Mouse (Mus musculus) left cerebral cortex, postnatal 10 days (tissue): Measurements from ENCODE around the gene Letm1. TPM values are rescaled to one million over a fixed set of nuclear protein-coding genes. Genes with fewer than 3 reads are reported as not detected.

Experiments
- DNase-seq, 2 experiments: peaks; one replicate each; pipeline ENCODE4 v3.0.0; 2021 to 2022; ENCODE audit warnings: low spot score in 2 of 2, mixed read lengths in 1 of 2; ENCODE audit errors: extremely low spot score in 1 of 2
- intact Hi-C: fragments of 180-260 bp; cut with DNase I; formaldehyde crosslinking; loops from one replicate; pipeline ENCODE4 v1.15.1; 2025
- total RNA-seq, 2 experiments: library from RNA; stranded (reverse); gene quantifications; 2 replicates each; pipeline ENCODE4 v1.2.3; 2021

Letm1 gene
- total RNA-seq, 2 experiments from 2014 or later = 99.6 to 113 TPM

- intact Hi-C loops = no loop called here
- DNase-seq = no peak
These were observed 88.2 kb downstream of the Letm1 start for GRCm38 (mm10) chr5:33694461-33694847.

- DNase-seq = peak in 1 of 2 experiments; percentile 48
- intact Hi-C loops = no loop called here
These were observed 90.2 kb downstream of the Letm1 start for GRCm38 (mm10) chr5:33692393-33692792.

DNA sequence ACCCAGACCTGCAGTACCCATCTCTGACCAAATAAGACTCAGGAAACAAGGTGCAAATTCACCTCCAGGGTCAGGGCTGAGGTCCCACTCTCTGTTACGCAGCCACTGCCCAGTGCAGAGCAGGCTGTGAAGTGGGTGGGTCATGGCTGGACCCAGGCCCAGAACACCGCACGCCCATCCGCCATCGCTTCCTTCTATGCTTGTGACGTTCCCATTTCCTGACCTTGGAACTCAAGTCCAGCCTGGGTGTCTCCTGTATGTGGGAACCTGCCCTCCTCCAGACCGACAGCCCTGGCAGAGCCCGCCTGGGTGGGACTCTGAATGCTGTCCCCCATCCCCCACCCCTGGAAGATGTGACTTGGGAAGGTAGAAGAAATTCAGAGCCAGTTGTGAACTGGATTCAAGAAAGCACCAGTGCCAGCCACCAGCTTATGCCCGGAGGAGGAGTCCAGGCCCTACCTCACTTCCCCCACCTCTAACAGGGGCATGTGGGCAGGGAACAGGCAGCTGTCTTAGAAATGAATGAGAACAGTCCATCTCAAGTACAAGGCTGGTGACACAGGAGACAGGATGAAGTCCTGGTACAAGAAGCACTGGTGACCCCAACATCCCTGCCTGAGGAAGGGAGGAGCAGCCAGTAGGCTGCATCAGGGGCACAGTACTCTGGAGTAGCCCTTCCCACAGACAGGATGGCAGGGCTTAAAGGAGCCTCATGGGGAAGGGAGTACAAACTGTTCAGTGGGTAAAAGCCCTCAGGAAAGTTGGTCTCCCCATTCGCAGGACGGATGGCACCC is 92.6 kb downstream of the Letm1 start:
- DNase-seq = peak in 1 of 2 experiments; percentile 57
- intact Hi-C loops = loop anchor here (5.0 kb wide), 1 partner anchor 42 kb away; no protein-coding TSS in a partner anchor

Other genes starting within 250 kb of the Letm1 start
- 10 to 100 TPM; 17.3 to 19.6 TPM for gene Fam53a, start 153.2 kb downstream of the Letm1 start, total RNA-seq
- gene Gm9903, start 152.9 kb downstream of the Letm1 start, total RNA-seq = under 1 TPM; 0.51 to 0.59 TPM
- 10 to 100 TPM; 26.5 to 28.9 TPM for gene Slbp, start 130.2 kb downstream of the Letm1 start, total RNA-seq
- gene Tacc3, start 124.7 kb downstream of the Letm1 start, total RNA-seq = 10 to 100 TPM in 1 of 2 experiments, 1 to 10 TPM in 1; 9.9 to 15.0 TPM
- 10 to 100 TPM; 22.2 to 23.9 TPM for gene Tmem129, start 124.4 kb downstream of the Letm1 start, total RNA-seq
- gene Fgfr3, start 61.1 kb downstream of the Letm1 start, total RNA-seq = 100 to 1,000 TPM in 1 of 2 experiments, 10 to 100 TPM in 1; 71.3 to 109 TPM
- gene Nsd2, start 37.9 kb upstream of the Letm1 start, total RNA-seq = 100 to 1,000 TPM; 157 to 158 TPM
- 10 to 100 TPM; 17.9 to 18.2 TPM for gene Nelfa, start 153.6 kb upstream of the Letm1 start, total RNA-seq
- 100 to 1,000 TPM; 144 to 149 TPM for gene Gm1673, start 200.6 kb upstream of the Letm1 start, total RNA-seq
- 10 to 100 TPM; 76.4 to 77.9 TPM for gene Nat8l, start 213.2 kb upstream of the Letm1 start, total RNA-seq